Mouse (Mus musculus) megakaryocyte, embryonic 14.5 days (primary cell): ENCODE results near the gene Ago3.

Experiments
- FLI1 ChIP-seq: IDR thresholded peaks from 2 replicates; pipeline ENCODE4 v1.6.1; 2012; ENCODE audit warnings: low read length, inconsistent platforms, mixed read lengths
- GATA1 ChIP-seq: IDR thresholded peaks from 3 replicates; pipeline ENCODE4 v1.6.1; 2012; ENCODE audit warnings: mixed read lengths, low read length, inconsistent platforms, borderline replicate concordance

GRCm38 (mm10) chr4:126444528-126444927 lies 15.2 kb upstream of the Ago3 start:
- no peak for TF ChIP-seq GATA1
- no peak for TF ChIP-seq FLI1
